Mouse (Mus musculus) lung, adult 18-20 months (tissue): Measurements from ENCODE around the gene Car7.
A peak's percentile ranks its signal among the peaks of the same experiment; 100 is the strongest.

ENCODE experiments used
- DNase-seq, 2 experiments: peaks; one replicate each; pipeline ENCODE4 v3.0.0; 2022; ENCODE audit warnings: mixed read lengths in 2 of 2

The Car7 gene

GRCm38 (mm10) chr8:104533971-104534778, at the start of gene Car7, which contains the start of gene Nae1:
Car7 (plus strand) TSS chr8:104534689.
Nae1 (minus strand) TSS chr8:104534637.
- DNase-seq = peak; percentile 92 to 93

DNA sequence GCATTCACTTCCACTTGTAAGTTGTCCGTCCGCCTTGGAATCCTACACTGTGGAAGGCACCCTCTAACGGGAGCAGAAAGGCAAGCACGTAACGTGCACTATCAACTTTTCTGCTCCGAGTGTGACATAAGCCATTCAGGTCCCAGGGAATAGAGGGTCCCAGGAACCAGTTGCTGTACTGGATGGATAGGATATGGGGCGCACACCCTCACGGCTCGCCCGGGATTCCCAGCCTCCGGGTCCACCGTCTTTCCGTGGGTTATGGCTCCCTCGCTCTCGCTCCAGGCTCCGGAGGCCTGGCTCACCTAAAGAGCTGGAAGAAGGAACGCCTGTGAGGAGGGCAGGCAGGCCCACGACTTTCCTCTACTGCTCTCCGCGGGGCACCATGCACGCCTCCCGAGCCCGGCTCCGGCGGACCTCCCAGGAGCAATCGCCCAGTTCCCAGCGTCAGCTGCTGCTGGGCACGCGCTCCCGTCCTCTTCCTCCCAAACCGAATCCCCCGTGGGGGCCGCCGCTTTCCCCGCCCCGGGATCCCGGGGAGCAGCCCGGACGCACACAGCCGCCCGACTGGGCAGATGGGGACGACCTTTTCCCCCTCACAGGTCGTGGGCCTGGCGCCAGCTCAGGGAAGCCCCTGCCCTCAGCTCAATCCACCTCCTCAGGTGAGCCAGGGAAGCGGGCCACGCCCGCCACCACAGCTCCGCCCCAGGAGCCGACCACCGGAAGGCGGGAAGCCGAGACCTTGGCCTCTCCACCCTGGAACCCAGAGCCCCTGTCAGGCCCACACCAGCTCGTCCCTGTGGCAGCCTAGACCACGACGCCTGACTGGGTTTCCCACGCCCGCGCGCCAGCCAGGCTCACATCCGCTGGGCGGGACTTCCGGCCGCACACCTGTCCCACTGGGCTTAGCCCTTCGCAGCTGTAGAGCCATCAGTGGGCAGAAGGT, 25.2 kb upstream of the Car7 start, which contains the start of gene Terb1:
Gene Terb1, minus strand, starts transcription at position 850 of the 946 bp plus-strand sequence.
- DNase-seq = peak; percentile 31 to 62

GRCm38 (mm10) chr8:104510134-104510533, 24.4 kb upstream of the Car7 start:
- DNase-seq = no peak

DNA sequence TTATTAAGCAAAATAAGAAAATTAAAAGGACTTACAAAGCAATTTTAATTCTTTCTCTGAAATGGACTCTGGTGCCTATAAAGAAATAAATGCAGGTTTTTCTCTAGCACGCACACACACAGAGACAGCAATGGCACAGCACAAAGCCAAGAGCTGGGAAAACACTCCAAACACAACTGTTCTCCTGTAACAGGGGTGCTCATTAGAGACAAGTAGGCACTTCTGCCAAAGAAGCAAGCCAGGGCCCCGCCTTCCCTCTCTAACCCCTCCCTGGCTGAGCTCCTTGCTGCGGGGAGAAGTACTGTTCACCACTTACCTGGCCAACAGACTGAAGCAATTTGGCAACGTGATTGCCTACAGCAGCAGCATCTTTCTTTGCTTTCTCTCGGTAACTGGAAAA, 16.6 kb upstream of the Car7 start:
- peak; percentile 86 to 87 for DNase-seq

- no peak for DNase-seq
Measured at GRCm38 (mm10) chr8:104529671-104530070, 4.8 kb upstream of the Car7 start.

DNA sequence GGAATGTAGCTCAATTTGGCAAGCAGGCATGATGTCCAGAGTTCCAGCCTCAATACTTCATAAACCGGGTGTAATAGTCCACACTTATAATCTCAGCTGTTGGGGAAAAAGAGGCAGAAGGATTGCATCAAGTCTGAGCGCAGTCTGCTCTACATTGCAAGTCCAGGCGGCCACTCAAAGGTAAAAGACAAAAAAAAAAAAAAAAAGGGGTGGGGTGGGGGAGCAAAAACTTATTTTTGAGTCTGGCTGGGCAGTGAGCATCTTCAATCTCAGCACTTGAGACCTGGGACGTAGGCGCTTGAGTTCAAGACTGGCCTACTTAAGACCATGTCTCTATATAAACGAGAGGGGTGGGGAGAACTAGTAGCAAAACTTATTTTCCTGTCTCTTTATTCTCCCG, 938 bp upstream of the Car7 start:
- DNase-seq = peak in 1 of 2 experiments; percentile 1

GRCm38 (mm10) chr8:104534779-104535141, 271 bp downstream of the Car7 start:
- peak; percentile 37 to 39 for DNase-seq

GRCm38 (mm10) chr8:104535378-104535777, 889 bp downstream of the Car7 start:
- DNase-seq = peak in 1 of 2 experiments; percentile 2

DNA sequence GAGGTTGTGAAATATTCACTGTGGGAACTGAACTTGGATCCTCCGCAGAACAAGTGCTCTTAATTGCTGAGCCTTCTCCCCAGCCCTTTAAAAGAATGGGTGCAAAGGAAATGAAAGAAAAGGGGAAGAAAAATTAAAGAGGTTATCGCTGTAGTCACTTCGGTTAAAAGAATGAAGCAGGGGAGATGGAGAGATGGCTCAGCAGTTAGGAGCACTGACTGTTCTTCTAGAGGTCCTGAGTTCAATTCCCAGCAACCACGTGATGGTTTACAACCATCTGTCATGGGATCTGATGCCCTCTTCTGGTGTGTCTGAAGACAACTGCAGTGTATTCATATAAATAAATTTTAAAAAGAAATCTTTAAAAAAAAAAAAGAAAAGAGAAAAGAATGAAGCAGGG, 1.5 kb downstream of the Car7 start:
- no peak for DNase-seq

GRCm38 (mm10) chr8:104538896-104539295, 4.4 kb downstream of the Car7 start:
- DNase-seq = no peak

- DNase-seq = no peak
Measured at GRCm38 (mm10) chr8:104539566-104539965, 5.1 kb downstream of the Car7 start.

DNA sequence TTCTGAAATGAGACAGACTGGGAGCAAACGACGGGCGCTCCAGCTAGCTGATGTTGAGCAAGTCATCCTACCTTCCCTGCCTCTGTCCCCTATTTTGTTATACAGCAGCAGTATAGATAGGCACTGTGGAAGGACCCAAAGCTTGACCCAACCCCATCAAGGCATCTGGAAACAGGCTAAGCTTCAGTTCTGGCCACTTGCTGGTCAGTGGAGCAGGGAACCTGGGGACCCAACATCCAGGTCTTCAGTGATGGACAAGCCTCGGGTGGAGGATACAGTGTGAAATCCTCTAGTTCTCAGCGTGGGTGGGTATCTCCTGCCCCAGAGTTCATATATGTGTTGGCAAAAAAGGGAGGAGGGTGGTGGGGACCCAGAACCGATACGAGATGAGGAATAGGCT, 5.7 kb downstream of the Car7 start:
- DNase-seq = no peak

- DNase-seq = no peak
Measured at GRCm38 (mm10) chr8:104540710-104541514, 6.4 kb downstream of the Car7 start.

- DNase-seq = no peak
Measured at GRCm38 (mm10) chr8:104541515-104541880, 7.0 kb downstream of the Car7 start.

DNA sequence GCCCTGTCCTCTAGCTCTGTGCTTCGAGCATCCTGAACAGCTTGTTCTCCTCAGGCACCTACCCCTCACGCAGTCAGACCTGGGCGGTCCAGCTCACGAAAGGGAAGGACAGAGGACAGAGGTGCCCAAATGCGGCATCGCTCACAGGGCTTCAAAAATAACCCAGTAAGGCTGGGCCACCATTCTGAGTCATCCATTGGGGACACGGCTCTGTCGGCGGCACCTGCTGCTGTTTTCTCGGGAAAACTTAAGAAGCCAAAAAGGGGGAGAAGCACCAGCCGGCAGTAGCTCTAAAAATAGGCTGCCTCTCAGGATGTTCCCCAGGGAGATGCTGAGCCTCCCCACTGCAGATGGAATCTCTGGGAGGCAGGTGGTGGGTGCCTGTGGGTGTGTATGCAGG, 7.7 kb downstream of the Car7 start:
- no peak for DNase-seq

DNA sequence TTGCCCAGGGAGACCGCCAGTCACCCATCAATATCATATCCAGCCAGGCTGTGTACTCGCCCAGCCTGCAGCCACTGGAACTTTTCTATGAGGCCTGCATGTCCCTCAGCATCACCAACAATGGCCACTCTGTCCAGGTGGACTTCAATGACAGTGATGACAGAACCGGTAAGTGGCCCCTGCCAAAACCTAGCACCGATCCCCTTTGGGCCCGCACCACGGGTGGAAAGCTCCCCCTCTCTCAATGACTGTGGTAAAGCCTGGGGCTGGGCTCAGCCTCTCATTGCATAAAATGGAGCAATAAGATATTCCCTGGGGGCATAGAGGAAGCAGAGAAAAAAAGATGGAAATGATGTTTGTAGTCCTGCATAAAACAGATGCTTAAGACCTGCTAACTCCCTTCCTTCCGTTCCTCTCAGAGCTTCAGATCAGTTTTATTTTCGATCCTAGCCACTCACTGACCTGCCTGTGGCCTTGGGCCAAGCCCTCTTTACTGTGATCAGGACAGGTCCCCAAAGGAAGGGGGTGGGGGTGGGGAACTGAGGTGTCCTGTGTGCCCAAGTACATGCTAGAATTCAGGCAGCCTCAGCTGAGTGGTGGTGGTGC, 9.1 kb downstream of the Car7 start:
- no peak for DNase-seq

DNA sequence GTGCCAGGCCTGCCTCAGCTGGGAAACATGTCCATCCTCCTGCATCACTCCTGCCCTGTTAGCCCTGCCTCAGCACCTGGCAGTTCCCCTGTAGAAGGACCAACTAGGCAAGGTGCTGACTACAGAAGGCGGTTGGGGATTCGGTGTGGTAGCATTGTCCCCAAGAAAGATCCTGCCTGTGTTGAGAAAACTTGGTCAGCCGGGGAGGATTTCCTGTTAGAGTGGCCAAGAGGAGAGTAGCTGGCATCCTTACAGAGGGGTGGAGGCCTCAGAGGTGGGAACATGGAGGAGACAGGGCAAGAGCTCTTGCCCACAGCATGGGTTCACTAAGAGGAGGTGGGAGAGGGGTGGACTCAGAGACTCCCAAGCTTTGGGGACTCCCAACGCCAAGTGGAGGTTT, 20.7 kb downstream of the Car7 start:
- no peak for DNase-seq

DNA sequence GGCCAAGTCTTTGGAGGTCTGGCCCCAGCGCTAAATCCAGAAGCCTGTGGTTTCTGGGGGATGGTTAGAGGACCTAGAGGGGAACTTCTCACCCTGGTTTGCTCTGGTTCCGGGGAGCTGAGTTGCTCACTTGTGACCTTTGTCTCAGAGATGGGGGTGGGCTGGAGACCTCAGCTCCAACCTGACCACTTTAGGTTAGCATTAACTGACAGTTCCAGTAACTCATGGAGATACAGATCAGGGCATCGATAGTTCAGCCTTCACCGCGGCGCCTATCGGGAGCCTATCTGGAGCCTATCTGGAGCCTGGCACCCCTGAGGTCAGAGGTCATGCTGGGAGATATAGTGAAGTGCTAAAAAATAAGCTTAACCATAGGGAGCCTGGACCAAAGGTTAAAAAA, 22.7 kb downstream of the Car7 start:
- no peak for DNase-seq

DNA sequence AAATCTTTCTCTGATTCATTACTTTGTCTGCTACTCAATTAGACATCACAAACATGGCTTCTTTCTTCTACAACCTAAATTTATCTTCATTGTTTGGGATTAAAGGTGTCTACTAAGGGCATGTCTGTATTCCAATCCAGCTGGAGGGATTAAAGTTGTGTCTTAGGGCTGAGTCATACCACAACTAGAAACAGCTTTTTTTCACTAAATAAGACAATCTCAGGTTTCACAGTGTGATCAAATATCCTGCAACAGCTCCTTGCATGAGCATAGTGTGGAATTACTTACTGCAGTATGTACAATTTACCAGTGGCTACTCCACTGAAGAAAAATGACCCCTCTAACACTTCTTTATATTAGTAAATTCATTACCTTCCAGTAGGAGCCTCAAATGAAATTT, 26.2 kb downstream of the Car7 start:
- DNase-seq = no peak

DNA sequence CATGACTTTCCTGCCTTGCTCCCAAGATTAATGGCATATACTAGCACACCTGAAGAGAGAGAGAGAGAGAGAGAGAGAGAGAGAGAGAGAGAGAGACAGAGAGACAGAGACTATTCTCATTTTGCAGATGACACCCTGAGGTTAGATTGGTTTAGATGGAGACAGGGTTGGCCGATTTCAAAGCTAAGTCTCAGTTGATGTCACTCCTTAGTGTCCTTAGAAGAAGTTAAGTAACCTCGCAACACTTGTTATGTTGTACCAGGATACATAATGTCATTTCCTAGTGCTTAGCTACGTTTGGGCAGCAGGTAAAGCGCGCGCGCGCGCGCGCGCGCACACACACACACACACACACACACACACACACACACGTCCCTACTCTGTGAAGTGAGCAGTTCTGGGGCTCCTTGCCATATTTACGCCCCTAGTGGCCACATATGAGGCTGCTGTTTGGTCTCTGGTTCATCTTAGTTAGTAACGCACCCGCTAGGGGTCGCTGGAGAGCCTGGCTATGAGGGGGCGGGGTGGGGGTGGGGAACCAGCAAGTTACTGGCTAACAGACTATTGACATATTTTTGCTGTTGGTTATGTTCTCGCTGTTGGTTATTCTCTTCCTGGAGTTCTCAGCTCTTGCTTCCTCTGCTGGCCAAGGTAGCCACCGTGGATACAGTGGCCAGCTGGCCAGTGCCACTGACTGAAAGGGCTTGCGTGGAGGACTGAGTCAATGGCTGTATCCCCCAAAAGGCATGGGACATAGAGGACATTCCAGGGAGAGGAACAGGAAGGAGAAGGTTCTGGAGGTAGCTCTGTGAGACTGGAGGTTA, 30.4 kb downstream of the Car7 start:
- peak; percentile 82 to 88 for DNase-seq

- DNase-seq = no peak
Measured at GRCm38 (mm10) chr8:104565457-104565798, 30.9 kb downstream of the Car7 start.

GRCm38 (mm10) chr8:104569559-104569958, 35.1 kb downstream of the Car7 start:
- DNase-seq = peak; percentile 13 to 35
